Mouse (Mus musculus) E14TG2a.4 (cell line): ENCODE measurements around the gene Ttll3.

ENCODE experiments used
- CTCF ChIP-seq: conservative IDR thresholded peaks from 2 replicates; pipeline ENCODE4 v1.5.1; 2014; ENCODE audit warnings: low read length
- POU5F1 ChIP-seq: IDR thresholded peaks from 2 replicates; pipeline ENCODE4 v1.6.1; 2014; ENCODE audit warnings: low read length, borderline replicate concordance

DNA sequence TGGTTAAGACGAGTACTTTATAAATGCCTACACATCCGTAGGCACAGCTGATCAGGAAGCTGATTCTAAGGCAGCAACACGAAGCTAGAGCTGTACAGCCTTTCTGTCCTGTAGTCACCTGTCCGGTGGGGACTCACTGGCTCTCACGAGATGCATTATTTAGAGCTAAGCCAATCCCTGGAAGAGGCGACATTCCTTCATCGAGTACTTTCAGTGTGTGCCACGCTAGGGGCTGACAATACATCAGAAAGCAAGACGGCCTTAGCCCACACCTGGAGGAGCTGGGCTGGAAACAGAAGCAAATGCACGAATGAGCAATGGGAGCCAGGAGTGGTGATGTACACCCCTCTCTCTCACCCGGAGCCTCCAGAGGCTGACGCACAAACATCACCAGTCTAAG is 48.1 kb downstream of the Ttll3 start:
- TF ChIP-seq CTCF, result no peak
- TF ChIP-seq POU5F1, result no peak
